Mouse (Mus musculus) thymus, adult 2 months (tissue): ENCODE results near the gene Mien1.

Source experiments
- CTCF ChIP-seq: fragments of 200-500 bp; IDR thresholded peaks from 2 replicates; pipeline ENCODE4 v1.5.1; 2012; ENCODE audit warnings: mild to moderate bottlenecking, control low read depth, low read length, moderate library complexity, borderline replicate concordance; ENCODE audit not compliant: control insufficient read depth, poor library complexity, insufficient read depth; ENCODE audit errors: extremely low read depth
- POLR2A ChIP-seq: fragments of 200-500 bp; IDR thresholded peaks from 2 replicates; pipeline ENCODE4 v1.6.1; 2012; ENCODE audit warnings: mild to moderate bottlenecking, low read length, control low read depth, moderate library complexity; ENCODE audit not compliant: control insufficient read depth, poor library complexity, insufficient read depth; ENCODE audit errors: extremely low read depth

- TF ChIP-seq POLR2A (no peak), CTCF (no peak)
Observed at GRCm38 (mm10) chr11:98477011-98477701, 38.4 kb upstream of the Mien1 start.
